ENCODE assay signal across 7 mouse cellular contexts in genomic region chr11:115164341-115164975, GRCm38 (mm10). TPM values are rescaled to one million over a fixed set of nuclear protein-coding genes. Genes with fewer than 3 reads are reported as not detected.
DNase-seq lines count a peak whose midpoint lies in the region; ATAC-seq and TF ChIP-seq lines count a peak whose summit lies in the region.

No protein-coding gene starts in this region.

- peaks cover 2% of the 10 kb centered on the region for H3K27me3 ChIP-seq in testis, adult 2 months (ENCODE audit: control insufficient read depth, insufficient read depth, low read length)
- H3K27me3 ChIP-seq in embryonic facial prominence, embryonic 13.5 days = peaks cover 79% of the 10 kb centered on the region
- peaks cover 44% of the 10 kb centered on the region for H3K27me3 ChIP-seq in midbrain, embryonic 14.5 days (ENCODE audit: control insufficient read depth, insufficient read depth, low read length)

- peaks cover 22% of the 10 kb centered on the region for H3K4me1 ChIP-seq in testis, adult 2 months (ENCODE audit: control insufficient read depth, insufficient read depth, low read length)
- peaks cover 31% of the 10 kb centered on the region for H3K4me1 ChIP-seq in embryonic facial prominence, embryonic 13.5 days
- H3K4me1 ChIP-seq in midbrain, embryonic 14.5 days (ENCODE audit: control insufficient read depth, insufficient read depth, low read length) = peaks cover 14% of the 10 kb centered on the region

- under 1% methylated on average over 14 of the region's 14 CpGs for WGBS in embryonic facial prominence, embryonic 13.5 days
- WGBS in midbrain, embryonic 14.5 days = under 1% methylated on average over 14 of the region's 14 CpGs

- no peak for ATAC-seq in embryonic facial prominence, embryonic 13.5 days (ENCODE audit: insufficient number of reproducible peaks, insufficient read depth, low FRiP score, low TSS enrichment, low read depth)
- no peak for ATAC-seq in midbrain, embryonic 14.5 days (ENCODE audit: low FRiP score, low TSS enrichment)

- peak overlapping the region; percentile 88 for H3K4me3 ChIP-seq in testis, adult 2 months (ENCODE audit: control insufficient read depth, low read depth, low read length)
- H3K4me3 ChIP-seq in embryonic facial prominence, embryonic 13.5 days = peak overlapping the region; percentile 59
- H3K4me3 ChIP-seq in midbrain, embryonic 14.5 days (replicated peaks; ENCODE audit: low read depth, low read length) = peak overlapping the region; percentile 48

- TF ChIP-seq POLR2A in testis, adult 2 months (IDR thresholded peaks at IDR 0.05; ENCODE audit: control insufficient read depth, low read depth, low read length) = no peak

- H3K9ac ChIP-seq in embryonic facial prominence, embryonic 13.5 days = peak overlapping the region; percentile 62
- H3K9ac ChIP-seq in midbrain, embryonic 14.5 days (replicated peaks; ENCODE audit: low read length) = no peak overlapping the region; the same call in 1 of the 2 replicates

- TF ChIP-seq CTCF in testis, adult 2 months (IDR thresholded peaks at IDR 0.05; ENCODE audit: control insufficient read depth, insufficient read depth, insufficient replicate concordance, low read depth, low read length) = no peak

- peak overlapping the region; percentile 90 for H3K4me2 ChIP-seq in embryonic facial prominence, embryonic 13.5 days
- peak overlapping the region; percentile 70 for H3K4me2 ChIP-seq in midbrain, embryonic 14.5 days (ENCODE audit: low read length)

- no peaks in the 10 kb centered on the region for H3K36me3 ChIP-seq in testis, adult 2 months (ENCODE audit: control insufficient read depth, insufficient read depth, low read length)
- H3K36me3 ChIP-seq in embryonic facial prominence, embryonic 13.5 days = no peaks in the 10 kb centered on the region
- no peaks in the 10 kb centered on the region for H3K36me3 ChIP-seq in midbrain, embryonic 14.5 days (ENCODE audit: control insufficient read depth, insufficient read depth, low read length)

- H3K9me3 ChIP-seq in embryonic facial prominence, embryonic 13.5 days = no peaks in the 10 kb centered on the region
- no peaks in the 10 kb centered on the region for H3K9me3 ChIP-seq in midbrain, embryonic 14.5 days (ENCODE audit: control insufficient read depth, low read length)

- DNase-seq in testis, postnatal 10 days (ENCODE audit: low spot score) = no peak
- peak; percentile 72 for DNase-seq in kidney, adult 9 months
- no peak for DNase-seq in midbrain, embryonic 14.5 days
- no peak for DNase-seq in frontal cortex, postnatal 25 days (ENCODE audit: low spot score in 2 of 2)
- DNase-seq in urinary bladder, postnatal 25 days (ENCODE audit: low spot score) = no peak

- no peak overlapping the region for H3K27ac ChIP-seq in testis, adult 2 months (ENCODE audit: control insufficient read depth, insufficient read depth, low read depth, low read length)
- H3K27ac ChIP-seq in embryonic facial prominence, embryonic 13.5 days = no peak overlapping the region
- H3K27ac ChIP-seq in midbrain, embryonic 14.5 days (replicated peaks; ENCODE audit: low read depth, low read length) = no peak overlapping the region

RNA-seq across cellular contexts. Expression of gene Slc9a3r1, which starts 1.3 kb away (rescaled TPM):
- polyA plus RNA-seq in testis, adult 2 months (2012; rRNA removed) = 21.2 and 29.7 TPM in 2 replicates
- polyA plus RNA-seq in embryonic facial prominence, embryonic 13.5 days (2015; fragmentation: Nextera tagmentation; extraction: Ambion mirVana) = 28.3 and 36.0 TPM in 2 replicates
- 44.3 and 46.6 TPM in 2 replicates for polyA plus RNA-seq in midbrain, embryonic 14.5 days (2014; fragmentation: Nextera tagmentation; extraction: Ambion mirVana)

RNA-seq across cellular contexts. Expression of gene Tmem104, which starts 22.8 kb away (rescaled TPM):
- polyA plus RNA-seq in testis, adult 2 months (2012; rRNA removed) = 7.5 and 9.0 TPM in 2 replicates
- polyA plus RNA-seq in embryonic facial prominence, embryonic 13.5 days (2015; fragmentation: Nextera tagmentation; extraction: Ambion mirVana) = 11.9 and 13.9 TPM in 2 replicates
- 10.9 and 14.9 TPM in 2 replicates for polyA plus RNA-seq in midbrain, embryonic 14.5 days (2014; fragmentation: Nextera tagmentation; extraction: Ambion mirVana)

RNA-seq across cellular contexts. Expression of gene Nat9, which starts 23.2 kb away (rescaled TPM):
- polyA plus RNA-seq in testis, adult 2 months (2012; rRNA removed) = 106 and 118 TPM in 2 replicates
- polyA plus RNA-seq in embryonic facial prominence, embryonic 13.5 days (2015; fragmentation: Nextera tagmentation; extraction: Ambion mirVana) = 21.2 and 23.9 TPM in 2 replicates
- 17.4 and 21.2 TPM in 2 replicates for polyA plus RNA-seq in midbrain, embryonic 14.5 days (2014; fragmentation: Nextera tagmentation; extraction: Ambion mirVana)

RNA-seq across cellular contexts. Expression of gene Cd300lf, which starts 30.7 kb away (rescaled TPM):
- 0.09 and 0.14 TPM in 2 replicates for polyA plus RNA-seq in testis, adult 2 months (2012; rRNA removed)
- 0.38 and 0.56 TPM in 2 replicates for polyA plus RNA-seq in embryonic facial prominence, embryonic 13.5 days (2015; fragmentation: Nextera tagmentation; extraction: Ambion mirVana)
- not detected in 2 replicates for polyA plus RNA-seq in midbrain, embryonic 14.5 days (2014; fragmentation: Nextera tagmentation; extraction: Ambion mirVana)
